Mouse (Mus musculus): ENCODE measurements around the gene Socs4. TPM values are rescaled to one million over a fixed set of nuclear protein-coding genes. Genes with fewer than 3 reads are reported as not detected.

Socs4 gene
- polyA plus RNA-seq, 1 experiment from 2014 or later: 3.0 TPM

DNA sequence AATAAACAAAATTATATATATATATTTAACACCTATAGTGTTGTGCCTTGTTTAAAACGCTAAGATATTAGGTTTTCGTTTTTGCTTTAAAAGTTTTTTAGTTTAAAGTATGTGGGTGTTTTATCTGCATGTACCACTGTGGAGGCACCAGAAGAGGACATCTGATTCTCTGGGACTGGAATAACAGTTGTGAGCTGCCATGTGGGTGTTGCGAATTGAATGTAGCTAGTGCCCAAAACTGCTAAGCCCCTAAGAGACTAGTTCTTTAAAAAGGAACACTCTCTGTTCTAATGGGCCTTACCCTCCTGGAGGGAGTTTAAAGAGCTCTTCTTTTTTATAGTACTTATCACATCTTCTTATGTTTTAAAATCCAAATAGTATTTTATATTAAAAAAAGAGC lies 11.9 kb upstream of the Socs4 start:
- 94% methylated on average over 3 of the region's 3 CpGs for WGBS
- Histone ChIP-seq H3K9me3 (replicated peaks) (no peaks in the 10 kb centered on the region), H3K27me3 (no peaks in the 10 kb centered on the region), H3K27ac (replicated peaks) (no peak overlapping the region), H3K4me1 (no peaks in the 10 kb centered on the region), H3K4me2 (replicated peaks) (no peak overlapping the region), H3K4me3 (replicated peaks) (no peak overlapping the region), H3K9ac (no peak overlapping the region), H3K36me3 (peaks cover 36% of the 10 kb centered on the region)
- no peak for ATAC-seq (ENCODE audit: insufficient number of reproducible peaks, low FRiP score, low TSS enrichment, low read depth)

DNA sequence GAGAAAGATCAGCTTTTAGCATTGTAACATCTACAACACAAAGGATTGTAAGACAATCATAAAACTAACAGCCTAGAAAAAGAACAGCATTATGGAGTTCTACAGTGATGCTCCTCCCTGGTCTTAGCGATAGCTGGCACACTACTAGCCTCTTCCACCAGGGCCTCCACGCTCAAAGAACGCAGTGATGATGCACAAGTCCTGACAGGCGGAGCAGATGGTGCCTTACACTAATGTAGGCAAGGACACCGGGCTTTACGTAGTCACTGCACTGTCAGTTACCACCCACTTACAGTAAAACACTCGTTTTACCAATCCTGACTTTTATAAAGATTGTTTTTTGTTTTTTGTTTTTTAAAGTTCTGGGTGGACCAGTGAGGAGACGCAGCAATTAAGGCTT lies 10.9 kb upstream of the Socs4 start:
- Histone ChIP-seq H3K27me3 (no peaks in the 10 kb centered on the region), H3K4me3 (replicated peaks) (no peak overlapping the region), H3K4me2 (replicated peaks) (no peak overlapping the region), H3K27ac (replicated peaks) (no peak overlapping the region), H3K4me1 (no peaks in the 10 kb centered on the region), H3K9me3 (replicated peaks) (no peaks in the 10 kb centered on the region), H3K9ac (no peak overlapping the region), H3K36me3 (peaks cover 34% of the 10 kb centered on the region)
- no peak for ATAC-seq (ENCODE audit: insufficient number of reproducible peaks, low FRiP score, low TSS enrichment, low read depth)
- 92% methylated on average over 8 of the region's 8 CpGs for WGBS

DNA sequence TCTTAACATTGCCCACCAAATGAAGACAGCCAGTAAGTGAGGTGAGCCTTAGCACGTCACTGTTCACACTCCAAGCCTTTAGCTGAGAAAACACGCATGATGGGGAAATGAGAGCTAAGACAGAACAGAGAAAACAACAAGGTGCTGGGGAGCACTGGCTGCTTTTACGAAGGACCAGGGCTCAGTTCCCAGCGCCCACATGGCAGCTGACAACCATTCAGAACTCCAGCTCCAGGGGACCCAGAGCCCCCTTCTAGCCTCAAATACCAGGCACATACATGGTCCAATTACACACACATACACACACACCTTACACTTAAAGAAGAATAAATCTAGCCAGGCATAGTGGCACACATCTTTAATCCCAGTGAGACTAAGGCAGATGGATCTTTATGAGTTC lies 7.7 kb upstream of the Socs4 start:
- Histone ChIP-seq H3K4me1 (no peaks in the 10 kb centered on the region), H3K4me3 (replicated peaks) (no peak overlapping the region), H3K27me3 (no peaks in the 10 kb centered on the region), H3K9ac (no peak overlapping the region), H3K36me3 (peaks cover 41% of the 10 kb centered on the region), H3K4me2 (replicated peaks) (no peak overlapping the region), H3K27ac (replicated peaks) (no peak overlapping the region), H3K9me3 (replicated peaks) (no peaks in the 10 kb centered on the region)
- WGBS: 98% methylated on average over 4 of the region's 4 CpGs
- no peak for ATAC-seq (ENCODE audit: insufficient number of reproducible peaks, low FRiP score, low TSS enrichment, low read depth)

DNA sequence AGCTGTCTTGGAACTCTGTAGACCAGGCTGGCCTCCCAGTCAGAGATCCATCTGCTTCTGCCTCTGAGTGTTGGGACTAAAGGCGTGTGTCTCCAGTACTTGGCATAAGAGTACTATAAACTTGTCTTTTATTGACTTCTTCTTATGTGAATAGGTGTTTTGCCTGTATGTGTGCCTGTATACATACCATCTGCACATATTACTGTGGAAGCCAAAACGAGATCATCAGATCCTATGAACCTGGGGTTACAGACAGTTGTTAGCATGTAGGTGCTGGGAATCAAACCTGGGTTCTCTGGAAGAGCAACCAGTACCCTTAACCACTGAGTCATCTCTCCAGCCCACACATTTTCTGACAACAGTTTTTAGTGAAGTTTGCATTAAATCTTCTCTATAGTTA lies 7.0 kb upstream of the Socs4 start:
- H3K27ac ChIP-seq (replicated peaks): no peak overlapping the region
- 92% methylated on average over 2 of the region's 2 CpGs for WGBS
- H3K27me3 ChIP-seq: no peaks in the 10 kb centered on the region
- ATAC-seq (ENCODE audit: insufficient number of reproducible peaks, low FRiP score, low TSS enrichment, low read depth): no peak
- H3K9me3 ChIP-seq (replicated peaks): no peaks in the 10 kb centered on the region
- H3K4me1 ChIP-seq: no peaks in the 10 kb centered on the region
- H3K36me3 ChIP-seq: peaks cover 41% of the 10 kb centered on the region
- no peak overlapping the region for H3K9ac ChIP-seq
- H3K4me3 ChIP-seq (replicated peaks): no peak overlapping the region
- H3K4me2 ChIP-seq (replicated peaks): no peak overlapping the region

DNA sequence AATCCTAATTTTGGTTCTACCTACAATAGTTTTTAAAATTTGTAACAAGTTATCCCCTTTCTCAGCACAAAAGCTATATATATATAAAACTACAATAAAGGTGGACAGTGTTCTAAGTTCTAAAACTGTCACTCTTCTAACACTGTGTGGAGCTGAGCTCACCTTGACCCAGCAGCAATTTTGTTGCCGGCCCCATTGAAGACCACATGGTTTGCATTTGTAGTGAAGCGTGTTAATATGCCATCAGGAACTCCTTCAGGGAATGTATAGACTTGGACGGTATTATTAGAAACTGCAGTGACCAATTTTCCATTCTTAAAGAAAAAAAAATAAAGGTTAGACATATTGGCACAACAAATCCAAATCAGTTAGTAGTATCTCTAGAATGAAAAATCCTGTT lies 3.0 kb upstream of the Socs4 start:
- no peak for ATAC-seq (ENCODE audit: insufficient number of reproducible peaks, low FRiP score, low TSS enrichment, low read depth)
- Histone ChIP-seq H3K4me3 (replicated peaks) (no peak overlapping the region), H3K27me3 (no peaks in the 10 kb centered on the region), H3K4me2 (replicated peaks) (no peak overlapping the region), H3K27ac (replicated peaks) (no peak overlapping the region), H3K36me3 (peaks cover 23% of the 10 kb centered on the region; the same call in 1 of the 2 replicates), H3K9ac (no peak overlapping the region), H3K4me1 (peaks cover 9% of the 10 kb centered on the region), H3K9me3 (replicated peaks) (no peaks in the 10 kb centered on the region)
- 35% methylated on average over 3 of the region's 3 CpGs for WGBS

DNA sequence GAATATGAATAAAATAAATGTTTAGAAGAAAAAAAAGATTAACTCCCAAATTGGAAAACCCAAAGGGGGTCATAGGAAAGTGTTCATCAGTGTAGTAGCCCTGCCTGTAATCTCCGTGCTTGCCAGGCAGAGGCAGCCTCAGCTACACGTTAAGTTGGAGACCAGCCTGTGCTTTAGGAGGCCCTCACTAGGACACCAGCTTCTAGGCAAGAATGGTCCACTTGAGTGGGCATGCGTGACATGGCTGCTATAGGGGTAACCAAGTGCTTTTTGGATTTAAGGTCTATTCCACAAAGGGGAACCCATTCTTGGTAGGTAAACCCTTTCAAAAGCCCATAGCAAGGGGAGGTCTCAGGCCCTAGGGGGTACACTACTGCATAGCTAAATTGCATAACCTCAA lies 1.3 kb upstream of the Socs4 start:
- Histone ChIP-seq H3K4me1 (peaks cover 9% of the 10 kb centered on the region), H3K36me3 (peaks cover 12% of the 10 kb centered on the region; the same call in 1 of the 2 replicates), H3K9me3 (replicated peaks) (no peaks in the 10 kb centered on the region), H3K9ac (no peak overlapping the region), H3K27me3 (no peaks in the 10 kb centered on the region), H3K4me3 (replicated peaks) (peak overlapping the region; percentile 90), H3K27ac (replicated peaks) (no peak overlapping the region), H3K4me2 (replicated peaks) (peak overlapping the region; percentile 78)
- 22% methylated on average over 3 of the region's 3 CpGs for WGBS
- no peak for ATAC-seq (ENCODE audit: insufficient number of reproducible peaks, low FRiP score, low TSS enrichment, low read depth)

GRCm38 (mm10) chr14:47276036-47276603 lies 611 bp upstream of the Socs4 start:
- peak overlapping the region; percentile 60 for H3K27ac ChIP-seq (replicated peaks)
- H3K27me3 ChIP-seq: no peaks in the 10 kb centered on the region
- ATAC-seq (ENCODE audit: insufficient number of reproducible peaks, low FRiP score, low TSS enrichment, low read depth): no peak

DNA sequence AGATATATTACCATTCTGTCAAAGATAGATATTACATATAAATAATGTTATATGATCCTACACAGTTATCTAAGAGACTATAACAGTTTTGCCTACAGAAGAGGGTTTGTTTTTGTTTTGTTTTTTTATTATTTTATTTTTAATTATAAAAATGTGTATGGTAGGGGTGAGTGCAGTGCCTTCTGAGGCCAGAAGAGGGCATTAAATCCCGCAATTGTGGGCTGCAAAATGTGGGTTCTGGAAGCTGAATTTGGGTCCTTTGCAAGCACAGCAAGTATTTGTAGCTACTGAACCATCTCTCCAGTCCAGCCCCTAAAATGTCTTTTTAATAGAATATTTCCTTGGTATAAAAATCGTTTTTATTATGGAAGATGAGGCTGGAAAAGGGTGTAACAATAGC lies 2.3 kb downstream of the Socs4 start:
- 77% methylated on average over 2 of the region's 2 CpGs for WGBS
- ATAC-seq (ENCODE audit: insufficient number of reproducible peaks, low FRiP score, low TSS enrichment, low read depth): no peak
- Histone ChIP-seq H3K9me3 (replicated peaks) (no peaks in the 10 kb centered on the region), H3K4me1 (peaks cover 9% of the 10 kb centered on the region), H3K27me3 (no peaks in the 10 kb centered on the region), H3K36me3 (no peaks in the 10 kb centered on the region), H3K9ac (no peak overlapping the region), H3K4me2 (replicated peaks) (no peak overlapping the region), H3K4me3 (replicated peaks) (no peak overlapping the region), H3K27ac (replicated peaks) (no peak overlapping the region)

More at GRCm38 (mm10) chr14:47276036-47276603, 611 bp upstream of the Socs4 start:
- Histone ChIP-seq H3K36me3 (peaks cover 8% of the 10 kb centered on the region; the same call in 1 of the 2 replicates), H3K4me1 (peaks cover 9% of the 10 kb centered on the region), H3K4me3 (replicated peaks) (peak overlapping the region; percentile 90), H3K4me2 (replicated peaks) (peak overlapping the region; percentile 78), H3K9ac (peak overlapping the region; percentile 88), H3K9me3 (replicated peaks) (no peaks in the 10 kb centered on the region)
- 1% methylated on average over 22 of the region's 22 CpGs for WGBS

DNA sequence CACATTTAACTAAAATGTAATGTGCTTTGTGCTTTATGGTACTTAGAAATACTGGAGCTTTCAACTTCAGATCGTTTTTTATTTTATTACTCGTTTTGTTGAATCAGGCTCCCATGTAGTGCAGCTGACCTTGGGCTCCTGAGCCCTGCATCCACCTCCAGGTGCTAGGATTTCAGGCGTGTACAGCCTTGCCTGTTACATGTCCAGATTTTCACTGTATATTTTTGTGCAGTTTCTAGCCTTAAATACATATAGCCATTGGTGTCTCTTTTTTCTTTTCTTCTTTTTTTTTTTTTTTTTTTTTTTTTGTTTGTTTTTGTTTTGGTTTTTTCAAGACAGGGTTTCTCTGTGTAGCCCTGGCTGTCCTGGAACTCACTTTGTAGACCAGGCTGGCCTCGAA lies 4.8 kb downstream of the Socs4 start:
- no peak overlapping the region for H3K4me3 ChIP-seq (replicated peaks)
- H3K27me3 ChIP-seq: no peaks in the 10 kb centered on the region
- H3K4me1 ChIP-seq: 0 out of 2 replicates have a peak, but pooled peaks cover 4% of the 10 kb centered on the region
- H3K27ac ChIP-seq (replicated peaks): no peak overlapping the region
- no peaks in the 10 kb centered on the region for H3K36me3 ChIP-seq
- no peak overlapping the region for H3K9ac ChIP-seq
- H3K9me3 ChIP-seq (replicated peaks): no peaks in the 10 kb centered on the region
- no peak overlapping the region for H3K4me2 ChIP-seq (replicated peaks)
- ATAC-seq (ENCODE audit: insufficient number of reproducible peaks, low FRiP score, low TSS enrichment, low read depth): no peak
- WGBS: 95% methylated on average over 4 of the region's 4 CpGs

GRCm38 (mm10) chr14:47283568-47283967 lies 6.8 kb downstream of the Socs4 start:
- H3K9ac ChIP-seq: no peak overlapping the region
- no peaks in the 10 kb centered on the region for H3K9me3 ChIP-seq (replicated peaks)
- H3K4me3 ChIP-seq (replicated peaks): no peak overlapping the region
- H3K4me2 ChIP-seq (replicated peaks): no peak overlapping the region
- no peaks in the 10 kb centered on the region for H3K4me1 ChIP-seq
- no peaks in the 10 kb centered on the region for H3K27me3 ChIP-seq
- no peak for ATAC-seq (ENCODE audit: insufficient number of reproducible peaks, low FRiP score, low TSS enrichment, low read depth)
- no peak overlapping the region for H3K27ac ChIP-seq (replicated peaks)
- H3K36me3 ChIP-seq: no peaks in the 10 kb centered on the region
- 85% methylated on average over 7 of the region's 7 CpGs for WGBS

DNA sequence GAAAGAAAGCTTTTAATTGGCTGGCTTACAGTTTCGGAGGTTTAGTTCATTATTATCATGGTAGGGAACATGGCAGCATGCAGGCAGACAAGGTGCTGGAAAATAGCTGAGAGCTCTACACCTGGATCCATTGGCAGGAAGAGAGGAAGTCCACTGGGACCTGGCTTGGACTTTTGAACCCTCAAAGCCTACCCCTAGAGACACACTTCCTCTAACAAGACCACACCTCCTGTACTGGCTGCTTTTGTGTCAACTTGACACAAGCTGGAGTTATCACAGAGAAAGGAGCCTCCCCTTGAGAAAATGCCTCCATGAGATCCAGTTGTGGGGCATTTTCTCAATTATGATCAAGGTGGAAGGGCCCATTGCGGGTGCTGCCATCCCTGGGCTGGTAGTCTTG lies 8.5 kb downstream of the Socs4 start:
- 99% methylated on average over 2 of the region's 2 CpGs for WGBS
- peaks cover 7% of the 10 kb centered on the region; the same call in 1 of the 2 replicates for H3K36me3 ChIP-seq

DNA sequence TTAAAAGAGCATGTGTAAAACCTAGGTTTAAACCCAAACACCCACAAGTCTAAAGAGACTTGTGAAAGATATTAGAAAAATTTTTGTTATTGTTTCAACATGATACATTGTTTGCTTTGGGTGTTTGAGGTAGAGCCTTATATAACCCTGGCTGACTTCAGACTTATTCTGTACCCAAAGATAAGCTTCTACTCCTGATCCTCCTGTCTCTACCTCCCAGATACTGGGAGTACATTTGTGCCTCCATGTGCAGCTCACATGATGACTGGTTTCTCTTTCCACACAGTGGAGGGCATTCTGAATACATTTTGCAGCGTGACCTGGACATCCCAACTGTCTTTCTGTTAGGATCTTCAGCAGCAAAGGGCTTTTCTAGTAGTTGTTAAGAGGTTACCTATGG lies 9.5 kb downstream of the Socs4 start:
- Histone ChIP-seq H3K4me1 (no peaks in the 10 kb centered on the region), H3K9ac (no peak overlapping the region), H3K36me3 (peaks cover 11% of the 10 kb centered on the region; the same call in 1 of the 2 replicates), H3K9me3 (replicated peaks) (no peaks in the 10 kb centered on the region), H3K4me2 (replicated peaks) (no peak overlapping the region), H3K4me3 (replicated peaks) (no peak overlapping the region), H3K27me3 (no peaks in the 10 kb centered on the region), H3K27ac (replicated peaks) (no peak overlapping the region)
- no peak for ATAC-seq (ENCODE audit: insufficient number of reproducible peaks, low FRiP score, low TSS enrichment, low read depth)
- 81% methylated on average over 1 of the region's 1 CpGs for WGBS

More for the DNA sequence above, 8.5 kb downstream of the Socs4 start:
- no peaks in the 10 kb centered on the region for H3K27me3 ChIP-seq
- no peak overlapping the region for H3K4me2 ChIP-seq (replicated peaks)
- no peaks in the 10 kb centered on the region for H3K4me1 ChIP-seq
- no peak overlapping the region for H3K4me3 ChIP-seq (replicated peaks)
- H3K27ac ChIP-seq (replicated peaks): no peak overlapping the region
- ATAC-seq (ENCODE audit: insufficient number of reproducible peaks, low FRiP score, low TSS enrichment, low read depth): no peak
- no peaks in the 10 kb centered on the region for H3K9me3 ChIP-seq (replicated peaks)
- no peak overlapping the region for H3K9ac ChIP-seq

All from embryonic facial prominence, embryonic 15.5 days (tissue).